Mouse (Mus musculus) forebrain, postnatal 0 days (tissue): ENCODE results near the gene Epm2aip1. TPM values are rescaled to one million over a fixed set of nuclear protein-coding genes. Genes with fewer than 3 reads are reported as not detected.
A peak's percentile ranks its signal among the peaks of the same experiment; 100 is the strongest.

Experiments used
- ATAC-seq: fragments of 200-750 bp; cut with Nextera tagmentation; 2 replicates; pipeline ENCODE4 v1.8.0; 2017; ENCODE audit warnings: mild to moderate bottlenecking, moderate library complexity
- DNase-seq: peaks from one replicate; pipeline ENCODE4 v3.0.0-alpha.2; 2015
- H3K27ac ChIP-seq: fragments of 300-500 bp; sonication (generic); 2 replicates; pipeline ENCODE4 v1.5.1; 2014; ENCODE audit warnings: low read depth, mild to moderate bottlenecking, antibody characterized with exemption, low read length, moderate library complexity, mixed read lengths
- H3K27me3 ChIP-seq: fragments of 300-500 bp; sonication (generic); 2 replicates; pipeline ENCODE4 v1.6.1; 2014; ENCODE audit warnings: mild to moderate bottlenecking, low read length, mixed read lengths; ENCODE audit not compliant: insufficient read depth
- H3K36me3 ChIP-seq: fragments of 300-500 bp; sonication (generic); 2 replicates; pipeline ENCODE4 v1.6.1; 2014; ENCODE audit warnings: mild to moderate bottlenecking, moderate library complexity; ENCODE audit not compliant: insufficient read depth
- H3K4me1 ChIP-seq: fragments of 300-500 bp; sonication (generic); 2 replicates; pipeline ENCODE4 v1.6.1; 2014; ENCODE audit warnings: antibody characterized with exemption; ENCODE audit not compliant: insufficient read depth
- H3K4me2 ChIP-seq: fragments of 300-500 bp; sonication (generic); 2 replicates; pipeline ENCODE4 v1.6.1; 2014; ENCODE audit warnings: low read depth, mild to moderate bottlenecking, moderate library complexity
- H3K4me3 ChIP-seq: fragments of 300-500 bp; sonication (generic); 2 replicates; pipeline ENCODE4 v1.5.1; 2014; ENCODE audit warnings: low read depth, low read length, mixed read lengths
- H3K9ac ChIP-seq: fragments of 300-500 bp; sonication (generic); 2 replicates; pipeline ENCODE4 v1.6.1; 2014; ENCODE audit warnings: mild to moderate bottlenecking
- H3K9me3 ChIP-seq: fragments of 300-500 bp; sonication (generic); 2 replicates; pipeline ENCODE4 v1.6.1; 2016; ENCODE audit warnings: low read length
- CTCF ChIP-seq: sonication (generic); IDR thresholded peaks from 2 replicates; pipeline ENCODE4 v1.5.1; 2016; ENCODE audit warnings: antibody characterized with exemption, control low read depth, low read depth
- WGBS: fragments of 180-500 bp; shearing (Covaris S2); extraction: QIAGEN DNeasy Blood & Tissue Kit; methylation state at CpG from one replicate; pipeline ENCODE4 v1.1.7; 2014; 5-methylcytosine and 5-hydroxymethylcytosine counted together
- polyA plus RNA-seq: library from polyadenylated mRNA; unstranded; fragments of >200 nt; fragmentation: Nextera tagmentation; extraction: Ambion mirVana; gene quantifications from 2 replicates; pipeline ENCODE4 v1.2.1, GENCODE M21; 2015
- total RNA-seq: library from RNA; depleted of rRNA; stranded (reverse); fragments of >200 nt; gene quantifications from 2 replicates; pipeline ENCODE4 v1.2.3, GENCODE M21; 2014

Epm2aip1 gene
- total and polyA plus RNA-seq, 2 experiments from 2014 or later = 37.0 to 101 TPM

- WGBS = 64% methylated on average over 2 of the region's 2 CpGs
- Histone ChIP-seq H3K4me2 (no peak overlapping the region), H3K4me3 (no peak overlapping the region), H3K4me1 (no peaks in the 10 kb centered on the region), H3K36me3 (no peaks in the 10 kb centered on the region), H3K9me3 (no peaks in the 10 kb centered on the region), H3K27me3 (no peaks in the 10 kb centered on the region), H3K27ac (no peak overlapping the region), H3K9ac (no peak overlapping the region)
- ATAC-seq (no peak), DNase-seq (no peak)
- TF ChIP-seq CTCF = no peak
Measured at GRCm38 (mm10) chr9:111295323-111295722, 23.6 kb downstream of the Epm2aip1 start.

DNA sequence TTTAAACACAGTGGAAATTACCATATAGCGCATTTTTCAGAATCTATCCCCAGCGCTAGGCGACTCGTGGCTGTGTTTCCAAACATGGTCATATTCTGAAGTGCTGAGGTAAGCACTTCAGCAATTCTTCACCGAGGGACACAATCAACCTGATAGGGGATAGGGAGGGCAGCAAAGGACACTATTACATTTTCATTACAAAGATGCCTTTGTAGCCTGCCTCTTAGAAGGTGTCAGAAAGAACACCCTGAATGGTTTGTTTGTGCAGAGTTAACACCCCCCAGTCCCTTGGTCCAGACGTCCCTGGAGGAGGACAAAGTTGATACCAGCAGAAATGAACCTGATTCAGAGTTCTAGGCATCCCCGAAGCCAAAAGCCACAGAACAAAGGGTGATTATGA is 24.7 kb downstream of the Epm2aip1 start:
- no peak overlapping the region for H3K9ac ChIP-seq
- no peaks in the 10 kb centered on the region for H3K36me3 ChIP-seq
- H3K9me3 ChIP-seq = no peaks in the 10 kb centered on the region
- TF ChIP-seq CTCF = no peak
- no peak for DNase-seq
- 70% methylated on average over 7 of the region's 7 CpGs for WGBS
- no peak overlapping the region for H3K4me3 ChIP-seq
- no peaks in the 10 kb centered on the region for H3K4me1 ChIP-seq
- no peaks in the 10 kb centered on the region for H3K27me3 ChIP-seq
- H3K4me2 ChIP-seq = no peak overlapping the region
- H3K27ac ChIP-seq = no peak overlapping the region
- ATAC-seq = no peak

DNA sequence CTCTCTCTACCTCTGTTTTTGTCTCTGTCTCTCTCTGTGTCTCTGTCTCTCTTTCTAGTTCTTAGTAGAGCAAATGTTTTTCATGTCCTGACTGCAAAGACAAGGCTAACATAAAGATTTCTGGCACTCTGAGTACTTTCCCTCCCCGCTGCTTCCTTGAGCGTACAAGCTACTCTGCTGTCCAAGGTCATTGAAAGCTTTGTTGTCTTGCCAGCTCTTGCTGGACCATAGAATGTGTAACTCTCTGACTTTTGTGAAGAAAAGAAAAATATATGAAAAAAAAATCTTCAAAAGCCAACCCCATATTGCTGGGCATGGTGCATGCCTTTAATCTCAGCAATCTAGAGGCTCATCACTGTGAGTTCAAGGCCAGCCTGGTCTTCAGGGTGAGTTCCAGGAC is 26.9 kb downstream of the Epm2aip1 start:
- no peak for TF ChIP-seq CTCF
- Histone ChIP-seq H3K9ac (no peak overlapping the region), H3K9me3 (no peaks in the 10 kb centered on the region), H3K4me1 (no peaks in the 10 kb centered on the region), H3K27me3 (no peaks in the 10 kb centered on the region), H3K36me3 (no peaks in the 10 kb centered on the region), H3K4me3 (no peak overlapping the region), H3K27ac (no peak overlapping the region), H3K4me2 (no peak overlapping the region)
- WGBS = 69% methylated on average over 2 of the region's 2 CpGs
- DNase-seq (no peak), ATAC-seq (no peak)

DNA sequence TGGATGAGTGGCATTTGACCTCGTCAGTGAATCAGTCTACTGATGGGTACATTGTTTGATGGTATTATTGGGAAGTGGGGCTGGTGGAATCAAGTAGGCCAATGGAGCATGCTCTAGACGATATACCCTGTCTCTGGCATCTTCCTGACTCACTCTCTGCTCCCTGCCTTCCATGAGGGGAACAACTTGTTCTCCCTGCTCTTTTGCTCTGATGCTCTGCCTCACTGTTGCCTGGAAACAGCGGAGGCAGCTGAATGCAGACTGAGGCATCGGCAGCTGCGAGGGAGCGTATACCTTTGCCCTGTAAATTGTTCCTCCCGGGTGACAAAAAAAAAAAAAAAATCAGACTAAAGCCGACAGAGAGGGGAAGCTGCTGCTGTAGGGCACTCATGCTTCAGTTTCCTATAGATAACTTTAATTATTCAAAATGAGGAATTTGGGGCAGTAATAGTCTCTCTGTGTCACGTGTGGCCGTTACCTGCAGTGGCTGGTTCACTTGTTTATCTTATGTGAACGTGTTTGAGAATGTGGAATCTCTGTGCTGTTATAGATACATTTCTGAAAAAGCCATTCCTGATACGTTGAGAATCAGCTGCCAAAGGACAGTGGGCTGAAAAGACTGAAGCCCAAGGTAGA is 30.6 kb downstream of the Epm2aip1 start:
- no peak overlapping the region for H3K9ac ChIP-seq
- no peak overlapping the region for H3K27ac ChIP-seq
- no peaks in the 10 kb centered on the region for H3K36me3 ChIP-seq
- WGBS = 54% methylated on average over 12 of the region's 12 CpGs
- no peaks in the 10 kb centered on the region for H3K4me1 ChIP-seq
- no peaks in the 10 kb centered on the region for H3K27me3 ChIP-seq
- no peak overlapping the region for H3K4me2 ChIP-seq
- no peaks in the 10 kb centered on the region for H3K9me3 ChIP-seq
- DNase-seq (peak; percentile 21), ATAC-seq (peak; percentile 73; the same call in 1 of the 2 replicates)
- TF ChIP-seq CTCF = no peak
- H3K4me3 ChIP-seq = no peak overlapping the region

DNA sequence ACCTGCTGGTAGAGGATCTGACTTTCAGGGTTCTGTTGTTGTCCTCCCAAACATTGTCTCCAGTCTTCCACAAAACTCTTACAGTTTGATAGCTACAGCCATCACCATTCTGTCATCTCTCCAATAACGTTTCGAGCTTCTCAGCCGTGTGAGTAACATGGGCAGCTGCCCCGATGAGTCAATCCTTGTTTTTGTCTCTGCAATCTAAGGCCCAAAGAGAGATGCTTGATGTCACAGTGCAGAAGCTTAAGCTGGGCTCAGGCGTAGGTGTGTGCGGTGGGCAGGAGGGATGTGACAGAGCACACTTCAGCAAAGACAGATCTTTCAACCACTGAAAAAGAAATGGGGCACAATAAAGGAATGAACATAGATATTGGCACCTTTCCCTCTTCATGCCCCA is 32.3 kb downstream of the Epm2aip1 start:
- no peak for ATAC-seq
- TF ChIP-seq CTCF = no peak
- H3K9me3 ChIP-seq = no peaks in the 10 kb centered on the region
- no peaks in the 10 kb centered on the region for H3K27me3 ChIP-seq
- no peak overlapping the region for H3K4me2 ChIP-seq
- no peak overlapping the region for H3K9ac ChIP-seq
- DNase-seq = no peak
- no peaks in the 10 kb centered on the region for H3K4me1 ChIP-seq
- H3K4me3 ChIP-seq = no peak overlapping the region
- WGBS = 87% methylated on average over 6 of the region's 6 CpGs
- no peaks in the 10 kb centered on the region for H3K36me3 ChIP-seq
- no peak overlapping the region for H3K27ac ChIP-seq

DNA sequence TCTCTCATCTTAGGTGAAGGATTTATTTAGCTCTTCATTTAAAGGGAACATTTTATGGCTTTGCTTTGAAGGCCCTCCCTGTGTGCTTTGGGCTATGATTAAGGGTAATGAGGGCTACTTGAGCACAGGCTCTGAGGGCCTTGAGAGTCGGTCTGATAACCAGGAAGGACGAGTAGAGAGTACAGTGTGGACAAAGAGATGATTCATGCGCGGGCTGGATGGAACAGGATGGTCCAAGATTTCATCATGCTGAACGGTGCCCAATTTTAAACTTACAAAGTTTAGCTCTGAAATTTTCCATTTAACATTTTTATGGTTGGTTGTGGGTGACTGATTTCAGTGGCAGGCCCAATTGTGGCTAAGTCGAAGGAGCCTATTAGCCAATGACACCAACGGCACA is 34.4 kb downstream of the Epm2aip1 start:
- Histone ChIP-seq H3K4me2 (no peak overlapping the region), H3K9me3 (no peaks in the 10 kb centered on the region; the same call in 1 of the 2 replicates), H3K27me3 (peaks cover 16% of the 10 kb centered on the region; the same call in 1 of the 2 replicates), H3K4me1 (no peaks in the 10 kb centered on the region), H3K9ac (no peak overlapping the region), H3K36me3 (no peaks in the 10 kb centered on the region), H3K27ac (no peak overlapping the region), H3K4me3 (no peak overlapping the region)
- DNase-seq = no peak
- no peak for TF ChIP-seq CTCF
- ATAC-seq = no peak
- 87% methylated on average over 7 of the region's 7 CpGs for WGBS

DNA sequence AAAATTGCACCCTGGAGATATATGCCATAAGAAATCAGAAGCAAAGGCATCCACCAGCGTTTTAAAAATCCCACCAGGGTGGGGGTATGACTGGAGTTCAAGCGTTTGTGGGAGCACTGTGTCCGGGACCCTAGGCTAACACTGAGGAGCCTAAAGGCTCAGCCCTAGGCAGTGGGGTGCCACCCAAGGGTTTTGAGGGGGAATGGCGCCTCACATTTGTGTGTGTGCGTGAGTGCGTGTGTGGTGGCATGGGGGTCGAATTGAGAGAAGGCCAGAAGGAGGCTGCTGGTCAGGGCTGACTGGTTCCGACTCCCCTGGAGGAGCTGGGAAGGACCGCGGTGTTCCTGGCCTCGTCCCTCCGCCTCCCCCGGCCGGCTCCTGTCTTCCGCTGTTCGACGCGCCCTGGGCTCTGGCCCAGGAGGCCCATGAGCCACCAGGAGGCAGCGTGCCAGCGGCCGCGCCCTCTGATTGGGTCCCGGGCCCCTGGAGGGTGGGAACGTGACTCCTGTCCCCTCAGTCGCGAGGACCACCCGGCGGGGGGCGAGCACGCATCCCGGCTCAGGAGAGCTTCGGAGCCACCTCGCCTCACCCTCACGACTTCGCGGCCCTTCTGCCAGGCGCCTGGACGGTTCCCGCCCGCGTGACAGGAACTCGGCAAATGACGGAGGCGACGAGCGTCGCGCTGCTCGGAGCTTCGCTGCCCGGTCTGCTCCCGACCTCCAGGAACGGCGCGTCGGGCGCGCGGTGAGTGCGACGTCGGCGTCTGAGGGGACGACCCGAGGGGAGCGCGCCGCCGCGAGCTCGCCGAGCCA is 39.5 kb downstream of the Epm2aip1 start, which contains the start of gene Trank1:
TSS of gene Trank1 (plus strand) at position 709 of the 812 bp plus-strand sequence.
- H3K4me3 ChIP-seq = peak within 1 kb of the TSS; percentile 61
- peak within 1 kb of the TSS; percentile 76 for H3K27ac ChIP-seq
- no peaks in the 10 kb centered on the region for H3K4me1 ChIP-seq
- 0 out of 2 replicates have a peak, but pooled peaks have one; percentile 2 for TF ChIP-seq CTCF
- peaks cover 24% of the 10 kb centered on the region for H3K27me3 ChIP-seq
- H3K9ac ChIP-seq = peak within 1 kb of the TSS; percentile 66
- H3K36me3 ChIP-seq = no peaks in the 10 kb centered on the region
- ATAC-seq (peak; percentile 69), DNase-seq (peak; percentile 68)
- peak within 1 kb of the TSS; percentile 78 for H3K4me2 ChIP-seq
- H3K9me3 ChIP-seq = no peaks in the 10 kb centered on the region; the same call in 1 of the 2 replicates
- 9% methylated on average over 64 of the region's 72 CpGs for WGBS
